Mouse (Mus musculus) limb, embryonic 14.5 days (tissue): ENCODE results near the gene Itgal. TPM values are rescaled to one million over a fixed set of nuclear protein-coding genes. Genes with fewer than 3 reads are reported as not detected.

Source experiments
- ATAC-seq: fragments of 200-750 bp; cut with Nextera tagmentation; 2 replicates; pipeline ENCODE4 v1.8.0; 2017; ENCODE audit warnings: low read depth, moderate number of reproducible peaks, moderate TSS enrichment; ENCODE audit not compliant: low FRiP score
- DNase-seq: peaks from one replicate; pipeline ENCODE4 v3.0.0-alpha.2; 2015; ENCODE audit warnings: low spot score
- H3K27ac ChIP-seq: fragments of 300-500 bp; sonication (generic); replicated peaks from 2 replicates; pipeline ENCODE4 v1.5.1; 2014; ENCODE audit warnings: low read depth, mild to moderate bottlenecking, low read length, moderate library complexity, mixed read lengths
- H3K27me3 ChIP-seq: fragments of 300-500 bp; sonication (generic); 2 replicates; pipeline ENCODE4 v1.6.1; 2014; ENCODE audit warnings: low read length, mixed read lengths; ENCODE audit not compliant: control insufficient read depth, insufficient read depth
- H3K36me3 ChIP-seq: fragments of 300-500 bp; sonication (generic); 2 replicates; pipeline ENCODE4 v1.6.1; 2014; ENCODE audit warnings: mild to moderate bottlenecking, low read length, moderate library complexity, mixed read lengths; ENCODE audit not compliant: control insufficient read depth, insufficient read depth
- H3K4me1 ChIP-seq: fragments of 300-500 bp; sonication (generic); 2 replicates; pipeline ENCODE4 v1.6.1; 2014; ENCODE audit warnings: antibody characterized with exemption, low read length, mixed read lengths; ENCODE audit not compliant: control insufficient read depth, insufficient read depth
- H3K4me2 ChIP-seq: fragments of 300-500 bp; sonication (generic); replicated peaks from 2 replicates; pipeline ENCODE4 v1.6.1; 2014; ENCODE audit warnings: low read depth, mild to moderate bottlenecking, low read length, moderate library complexity; ENCODE audit not compliant: severe bottlenecking
- H3K4me3 ChIP-seq: fragments of 300-500 bp; sonication (generic); replicated peaks from 2 replicates; pipeline ENCODE4 v1.5.1; 2014; ENCODE audit warnings: low read length
- H3K9ac ChIP-seq: fragments of 300-500 bp; sonication (generic); 2 replicates; pipeline ENCODE4 v1.6.1; 2014; ENCODE audit warnings: mild to moderate bottlenecking, low read depth, low read length, moderate library complexity; ENCODE audit not compliant: severe bottlenecking
- H3K9me3 ChIP-seq: fragments of 300-500 bp; sonication (generic); 2 replicates; pipeline ENCODE4 v1.6.1; 2016; ENCODE audit warnings: low read length; ENCODE audit not compliant: control insufficient read depth
- POLR2A ChIP-seq: fragments of 200-500 bp; IDR thresholded peaks from 2 replicates; pipeline ENCODE4 v1.8.0; 2012; ENCODE audit warnings: inconsistent platforms, mild to moderate bottlenecking, moderate library complexity, borderline replicate concordance; ENCODE audit not compliant: insufficient read depth, insufficient read length; ENCODE audit errors: extremely low read depth
- WGBS: fragments of 180-500 bp; shearing (Covaris S2); extraction: QIAGEN DNeasy Blood & Tissue Kit; methylation state at CpG from one replicate; pipeline ENCODE4 v1.1.7; 2014; 5-methylcytosine and 5-hydroxymethylcytosine counted together
- polyA plus RNA-seq, 2 experiments: library from polyadenylated mRNA; depleted of rRNA in 1 of 2; stranded (reverse) in 1 of 2; unstranded in 1 of 2; fragments of >200 nt; fragmentation: Nextera tagmentation in 1 of 2; extraction: Ambion mirVana in 1 of 2; gene quantifications; 2 replicates each; pipeline versions ENCODE4 v1.2.1 to v1.2.3; 2012 to 2014

The Itgal gene
- polyA plus RNA-seq, 2 experiments: 1.2 to 1.5 TPM

DNA sequence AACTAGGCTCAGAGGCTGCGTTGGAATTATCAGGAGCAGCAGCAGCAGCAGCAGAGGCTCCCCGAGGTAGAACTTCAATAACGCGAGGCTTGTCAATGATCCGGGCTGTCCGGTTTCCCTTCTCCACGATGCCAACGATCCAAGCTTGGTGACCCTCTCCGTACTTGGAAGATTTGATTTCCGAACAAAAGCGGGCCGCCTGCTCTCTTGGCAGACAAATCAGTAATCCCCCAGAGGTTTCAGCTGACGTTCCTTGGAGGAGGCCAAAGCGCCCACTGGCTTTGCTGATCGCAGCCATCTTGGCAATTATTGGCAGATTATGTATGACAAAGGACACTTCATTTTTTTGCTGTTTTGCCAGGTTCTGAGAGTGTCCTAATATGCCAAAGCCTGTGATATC is 23.5 kb upstream of the Itgal start:
- 94% methylated on average over 15 of the region's 15 CpGs for WGBS
- DNase-seq: no peak
- Histone ChIP-seq H3K27me3 (no peaks in the 10 kb centered on the region), H3K27ac (no peak overlapping the region), H3K4me3 (peak overlapping the region; percentile 86), H3K36me3 (peaks cover 19% of the 10 kb centered on the region), H3K4me2 (peak overlapping the region; percentile 92; the same call in 1 of the 2 replicates), H3K4me1 (0 out of 2 replicates have a peak, but pooled peaks cover 3% of the 10 kb centered on the region), H3K9ac (no peak overlapping the region), H3K9me3 (no peaks in the 10 kb centered on the region)
- no peak for ATAC-seq
- TF ChIP-seq POLR2A: no peak

GRCm38 (mm10) chr7:127273118-127273923 is 22.7 kb upstream of the Itgal start:
- DNase-seq: no peak
- Histone ChIP-seq H3K4me2 (peak overlapping the region; percentile 92), H3K9me3 (no peaks in the 10 kb centered on the region), H3K27ac (peak overlapping the region; percentile 81), H3K4me3 (peak overlapping the region; percentile 86), H3K27me3 (no peaks in the 10 kb centered on the region), H3K36me3 (peaks cover 19% of the 10 kb centered on the region), H3K9ac (peak overlapping the region; percentile 93), H3K4me1 (0 out of 2 replicates have a peak, but pooled peaks cover 3% of the 10 kb centered on the region)
- no peak for TF ChIP-seq POLR2A
- 19% methylated on average over 50 of the region's 50 CpGs for WGBS
- ATAC-seq: peak; percentile 53

DNA sequence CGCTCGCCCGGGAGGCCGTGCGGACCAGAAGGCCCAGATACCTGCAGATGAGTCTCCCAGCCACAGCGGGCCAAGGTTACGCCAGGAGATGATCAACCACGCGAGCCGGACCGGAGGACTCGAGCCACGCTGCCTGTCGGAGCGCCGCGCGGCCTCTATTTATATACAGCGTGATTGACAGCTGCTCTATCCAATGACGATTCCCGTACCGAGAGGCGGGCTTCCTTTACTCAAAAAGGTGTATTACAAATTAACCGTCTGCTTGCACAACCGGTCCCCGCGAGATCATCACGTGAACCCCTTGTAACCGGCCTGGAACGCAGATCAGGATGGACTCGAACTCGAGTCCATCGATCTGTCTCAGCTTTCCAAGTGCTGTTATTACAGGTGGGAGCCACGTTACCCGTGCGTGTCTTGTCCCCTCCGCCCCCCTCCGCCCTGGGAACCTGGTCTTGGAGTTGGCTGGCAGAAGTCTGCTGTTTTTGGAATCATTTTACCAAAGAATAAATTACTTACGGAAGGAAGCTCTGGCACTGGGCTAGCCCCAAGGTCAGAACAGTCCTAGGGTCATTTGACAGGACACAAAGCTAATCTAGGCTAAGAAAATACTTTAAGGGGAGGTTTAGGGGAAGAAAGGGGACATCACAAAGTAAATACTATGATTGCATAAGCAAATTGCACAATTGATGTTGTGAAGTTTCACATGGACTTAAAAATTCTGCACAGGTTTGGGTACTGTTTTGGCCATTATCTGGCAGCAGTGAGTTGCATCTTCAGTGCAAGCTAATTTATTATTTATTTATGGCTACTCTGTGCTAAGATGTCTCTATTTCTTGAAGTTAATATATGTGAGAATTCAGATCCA is 21.9 kb upstream of the Itgal start, which contains the start of gene Sephs2:
Gene Sephs2 (minus strand): TSS at position 131 of the 865 bp plus-strand sequence.
- peak; percentile 96 for DNase-seq
- Histone ChIP-seq H3K4me1 (0 out of 2 replicates have a peak, but pooled peaks cover 3% of the 10 kb centered on the region), H3K36me3 (peaks cover 19% of the 10 kb centered on the region), H3K9me3 (no peaks in the 10 kb centered on the region), H3K4me3 (peak within 1 kb of the TSS; percentile 86), H3K4me2 (peak within 1 kb of the TSS; percentile 92), H3K9ac (peak within 1 kb of the TSS; percentile 93), H3K27ac (peak within 1 kb of the TSS; percentile 81), H3K27me3 (no peaks in the 10 kb centered on the region)
- 2% methylated on average over 39 of the region's 39 CpGs for WGBS
- peak; percentile 96 for ATAC-seq
- peak; percentile 94; the same call in 1 of the 2 replicates for TF ChIP-seq POLR2A

DNA sequence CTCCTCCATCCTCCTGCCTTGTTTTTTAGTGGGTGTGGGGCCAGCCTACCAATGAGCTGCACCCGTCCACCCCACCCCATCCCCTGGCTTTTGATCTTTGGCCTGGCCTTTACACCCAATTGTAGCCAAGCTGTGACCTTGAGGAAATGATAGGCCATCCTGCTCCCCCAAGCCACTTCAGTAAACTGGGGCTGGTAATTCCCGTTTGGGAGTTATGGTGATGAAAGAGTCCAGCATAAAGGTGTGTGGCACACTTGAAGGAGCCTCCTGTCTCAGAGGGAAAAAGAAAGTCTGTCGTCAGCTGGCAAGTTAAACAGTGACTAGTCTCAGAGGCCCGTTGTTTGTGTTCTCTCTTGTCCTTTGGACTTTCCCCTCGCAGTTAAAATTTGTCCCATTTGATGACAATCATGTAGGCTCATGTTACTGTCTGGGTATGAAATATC is 19.5 kb upstream of the Itgal start:
- DNase-seq (no peak), ATAC-seq (no peak)
- no peak overlapping the region for H3K9ac ChIP-seq
- H3K4me2 ChIP-seq: no peak overlapping the region
- 67% methylated on average over 5 of the region's 5 CpGs for WGBS
- no peak overlapping the region for H3K27ac ChIP-seq
- no peaks in the 10 kb centered on the region for H3K27me3 ChIP-seq
- no peak for TF ChIP-seq POLR2A
- no peak overlapping the region for H3K4me3 ChIP-seq
- 0 out of 2 replicates have a peak, but pooled peaks cover 3% of the 10 kb centered on the region for H3K4me1 ChIP-seq
- no peaks in the 10 kb centered on the region for H3K9me3 ChIP-seq
- H3K36me3 ChIP-seq: peaks cover 8% of the 10 kb centered on the region

GRCm38 (mm10) chr7:127278311-127278710 is 17.7 kb upstream of the Itgal start:
- H3K27me3 ChIP-seq: no peaks in the 10 kb centered on the region
- no peak overlapping the region for H3K4me2 ChIP-seq
- no peak overlapping the region; the same call in 1 of the 2 replicates for H3K9ac ChIP-seq
- ATAC-seq (no peak), DNase-seq (peak; percentile 14)
- no peaks in the 10 kb centered on the region for H3K36me3 ChIP-seq
- H3K4me3 ChIP-seq: no peak overlapping the region
- 21% methylated on average over 8 of the region's 8 CpGs for WGBS
- H3K27ac ChIP-seq: no peak overlapping the region
- no peak for TF ChIP-seq POLR2A
- no peaks in the 10 kb centered on the region for H3K9me3 ChIP-seq
- H3K4me1 ChIP-seq: no peaks in the 10 kb centered on the region
